Mouse (Mus musculus) E14TG2a.4 (cell line): Measurements from ENCODE around the gene Tmem115.
"Not testable (repeated sequence)": the region's sequence is repeated elsewhere in the genome, so short reads cannot be mapped to it uniquely, and the experiment has no call there.

Experiments
- CTCF ChIP-seq: conservative IDR thresholded peaks from 2 replicates; pipeline ENCODE4 v1.5.1; 2014; ENCODE audit warnings: low read length
- NANOG ChIP-seq: IDR thresholded peaks from 2 replicates; pipeline ENCODE4 v1.6.1; 2014; ENCODE audit warnings: borderline replicate concordance, low read length, mixed read lengths
- POU5F1 ChIP-seq: IDR thresholded peaks from 2 replicates; pipeline ENCODE4 v1.6.1; 2014; ENCODE audit warnings: low read length, borderline replicate concordance

DNA sequence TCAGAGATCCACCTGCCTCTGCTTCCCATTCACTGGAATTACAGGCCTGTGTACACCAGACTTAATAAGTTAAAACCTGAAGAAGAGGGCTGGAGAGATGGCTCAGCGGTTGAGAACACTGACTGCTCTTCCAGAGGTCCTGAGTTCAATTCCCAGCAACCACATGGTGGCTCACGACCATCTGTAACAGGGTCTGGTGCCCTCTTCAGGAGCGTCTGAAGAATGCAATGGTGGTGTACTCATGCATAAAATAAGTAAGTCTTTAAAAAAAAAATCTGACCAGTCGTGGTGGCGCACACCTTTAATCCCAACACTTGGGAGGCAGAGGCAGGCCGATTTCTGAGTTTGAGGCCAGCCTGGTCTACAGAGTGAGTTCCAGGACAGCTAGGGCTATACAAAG lies 40.0 kb downstream of the Tmem115 start:
- peak; percentile 25 for TF ChIP-seq CTCF
- TF ChIP-seq NANOG, POU5F1: not testable (repeated sequence)
